Mouse (Mus musculus) liver, embryonic 14.5 days (tissue): ENCODE measurements around the gene Ccl11. TPM values are rescaled to one million over a fixed set of nuclear protein-coding genes. Genes with fewer than 3 reads are reported as not detected.

Experiments
- ATAC-seq: fragments of 200-750 bp; cut with Nextera tagmentation; 2 replicates; pipeline ENCODE4 v1.8.0; 2017; ENCODE audit warnings: moderate number of reproducible peaks, mild to moderate bottlenecking, moderate library complexity; ENCODE audit not compliant: insufficient read depth
- DNase-seq, 3 experiments: peaks; one replicate each; pipeline ENCODE4 v3.0.0-alpha.2; 2012 to 2013; ENCODE audit warnings: low read depth in 3 of 3, low spot score in 3 of 3
- H3K27ac ChIP-seq: fragments of 300-500 bp; sonication (generic); 2 replicates; pipeline ENCODE4 v1.5.1; 2014; ENCODE audit warnings: moderate library complexity, mild to moderate bottlenecking, control low read depth, inconsistent platforms
- H3K27me3 ChIP-seq: fragments of 300-500 bp; sonication (generic); 2 replicates; pipeline ENCODE4 v1.6.1; 2014; ENCODE audit warnings: mild to moderate bottlenecking, low read length, moderate library complexity; ENCODE audit not compliant: control insufficient read depth, insufficient read depth
- H3K36me3 ChIP-seq: fragments of 300-500 bp; sonication (generic); replicated peaks from 2 replicates; pipeline ENCODE4 v1.6.1; 2014; ENCODE audit warnings: low read depth; ENCODE audit not compliant: control insufficient read depth, insufficient read depth
- H3K4me1 ChIP-seq, 2 experiments: fragments of 200-500 bp in 1 of 2; fragments of 300-500 bp in 1 of 2; sonication (generic) in 1 of 2; replicated peaks; 2 replicates each; pipeline ENCODE4 v1.6.1; 2012 to 2014; ENCODE audit warnings: antibody characterized with exemption in 1 of 2, inconsistent platforms in 1 of 2, low read length in 1 of 2; ENCODE audit not compliant: control insufficient read depth in 2 of 2, insufficient read depth in 2 of 2
- H3K4me2 ChIP-seq: fragments of 300-500 bp; sonication (generic); 2 replicates; pipeline ENCODE4 v1.6.1; 2014; ENCODE audit warnings: low read depth, mild to moderate bottlenecking, control low read depth, moderate library complexity
- H3K4me3 ChIP-seq, 2 experiments: fragments of 200-500 bp in 1 of 2; fragments of 300-500 bp in 1 of 2; sonication (generic) in 1 of 2; 2 replicates each; pipeline ENCODE4 v1.5.1; 2012 to 2014; ENCODE audit warnings: low read depth in 2 of 2, low read length in 2 of 2, mild to moderate bottlenecking in 2 of 2, control low read depth in 1 of 2, inconsistent platforms in 1 of 2, moderate library complexity in 1 of 2; ENCODE audit not compliant: insufficient read depth in 1 of 2
- H3K9ac ChIP-seq: fragments of 300-500 bp; sonication (generic); replicated peaks from 2 replicates; pipeline ENCODE4 v1.6.1; 2014; ENCODE audit warnings: mild to moderate bottlenecking, control low read depth, moderate library complexity
- H3K9me3 ChIP-seq: fragments of 300-500 bp; sonication (generic); 2 replicates; pipeline ENCODE4 v1.6.1; 2016; ENCODE audit warnings: low read length, mixed read lengths; ENCODE audit not compliant: control insufficient read depth
- CTCF ChIP-seq: IDR thresholded peaks from 2 replicates; pipeline ENCODE4 v1.5.1; 2016; ENCODE audit warnings: antibody characterized with exemption, low read depth, control low read depth
- EP300 ChIP-seq: IDR thresholded peaks from 2 replicates; pipeline ENCODE4 v1.6.1; 2016; ENCODE audit warnings: antibody characterized with exemption, low read depth
- WGBS: fragments of 180-500 bp; shearing (Covaris S2); extraction: QIAGEN DNeasy Blood & Tissue Kit; methylation state at CpG from one replicate; pipeline ENCODE4 v1.1.7; 2014; ENCODE audit not compliant: insufficient replicate concordance; 5-methylcytosine and 5-hydroxymethylcytosine counted together
- polyA plus RNA-seq, 2 experiments: library from polyadenylated mRNA; depleted of rRNA in 1 of 2; stranded (reverse) in 1 of 2; unstranded in 1 of 2; fragments of >200 nt; fragmentation: Nextera tagmentation in 1 of 2; extraction: Ambion mirVana in 1 of 2; gene quantifications; 2 replicates each; pipeline versions ENCODE4 v1.2.1 to v1.2.3; 2012 to 2014

The Ccl11 gene
- polyA plus RNA-seq, 2 experiments, result 0.07 to 0.11 TPM

- 31% methylated on average over 3 of the region's 3 CpGs for WGBS
- Histone ChIP-seq H3K9ac (no peak overlapping the region), H3K4me3 (no peak overlapping the region), H3K9me3 (no peaks in the 10 kb centered on the region), H3K36me3 (no peaks in the 10 kb centered on the region), H3K27me3 (no peaks in the 10 kb centered on the region), H3K4me2 (no peak overlapping the region), H3K4me1 (peaks cover 0 to 8% of the 10 kb centered on the region in 2 experiments; a peak in 2 of 4 replicates), H3K27ac (no peak overlapping the region)
- DNase-seq (no peak), ATAC-seq (no peak)
- TF ChIP-seq CTCF, result no peak
- no peak for TF ChIP-seq EP300
Observed at GRCm38 (mm10) chr11:82016181-82016780, 41.3 kb upstream of the Ccl11 start.

GRCm38 (mm10) chr11:82019389-82019788 is 38.2 kb upstream of the Ccl11 start:
- H3K4me1 ChIP-seq, result peaks cover 0 to 8% of the 10 kb centered on the region in 2 experiments; a peak in 2 of 4 replicates
- no peak for ATAC-seq
- H3K36me3 ChIP-seq, result no peaks in the 10 kb centered on the region
- no peak overlapping the region for H3K4me2 ChIP-seq
- H3K4me3 ChIP-seq, result no peak overlapping the region
- no peak overlapping the region for H3K27ac ChIP-seq
- TF ChIP-seq CTCF (no peak), EP300 (no peak)
- no peaks in the 10 kb centered on the region for H3K9me3 ChIP-seq
- no peak for DNase-seq
- 38% methylated on average over 2 of the region's 2 CpGs for whole genome bisulfite sequencing
- no peak overlapping the region for H3K9ac ChIP-seq
- H3K27me3 ChIP-seq, result no peaks in the 10 kb centered on the region

- Histone ChIP-seq H3K4me2 (no peak overlapping the region), H3K27me3 (no peaks in the 10 kb centered on the region), H3K27ac (no peak overlapping the region), H3K9me3 (no peaks in the 10 kb centered on the region), H3K4me3 (no peak overlapping the region), H3K9ac (no peak overlapping the region), H3K4me1 (peaks cover 0 to 8% of the 10 kb centered on the region in 2 experiments; a peak in 2 of 4 replicates), H3K36me3 (no peaks in the 10 kb centered on the region)
- TF ChIP-seq CTCF (no peak), EP300 (no peak)
- no peak for ATAC-seq
- no peak for DNase-seq
Observed at GRCm38 (mm10) chr11:82019793-82020192, 37.8 kb upstream of the Ccl11 start.

- no peak for ATAC-seq
- H3K9me3 ChIP-seq, result no peaks in the 10 kb centered on the region
- H3K36me3 ChIP-seq, result no peaks in the 10 kb centered on the region
- no peak for DNase-seq
- no peak overlapping the region for H3K27ac ChIP-seq
- no peak overlapping the region for H3K4me2 ChIP-seq
- H3K4me3 ChIP-seq, result no peak overlapping the region
- no peak for TF ChIP-seq EP300
- TF ChIP-seq CTCF, result no peak
- H3K27me3 ChIP-seq, result no peaks in the 10 kb centered on the region
- WGBS, result 27% methylated on average over 3 of the region's 3 CpGs
- H3K9ac ChIP-seq, result no peak overlapping the region
- peaks cover 0 to 8% of the 10 kb centered on the region in 2 experiments; a peak in 2 of 4 replicates for H3K4me1 ChIP-seq
Observed at GRCm38 (mm10) chr11:82021406-82021805, 36.2 kb upstream of the Ccl11 start.

- Histone ChIP-seq H3K9me3 (no peaks in the 10 kb centered on the region), H3K27me3 (no peaks in the 10 kb centered on the region), H3K36me3 (no peaks in the 10 kb centered on the region), H3K27ac (no peak overlapping the region), H3K4me2 (no peak overlapping the region), H3K9ac (no peak overlapping the region), H3K4me3 (no peak overlapping the region), H3K4me1 (peaks cover 0 to 8% of the 10 kb centered on the region in 2 experiments; a peak in 2 of 4 replicates)
- TF ChIP-seq EP300 (no peak), CTCF (no peak)
- 62% methylated on average over 6 of the region's 6 CpGs for WGBS
- no peak for DNase-seq
- no peak for ATAC-seq
Observed at GRCm38 (mm10) chr11:82022504-82023056, 35.0 kb upstream of the Ccl11 start.
